In genomic region chr2:71980771-71981342, GRCm38 (mm10) we compare ENCODE assay signal across 8 mouse cellular contexts. TPM values are rescaled to one million over a fixed set of nuclear protein-coding genes. Genes with fewer than 3 reads are reported as not detected.
DNase-seq lines count a peak whose midpoint lies in the region; ATAC-seq lines count a peak whose summit lies in the region.

TSS of gene Rapgef4 (plus strand) at chr2:71981240.

- no peaks in the 10 kb centered on the region for H3K9me3 ChIP-seq in kidney, embryonic 16.5 days (ENCODE audit: low read length)
- no peaks in the 10 kb centered on the region; the same call in 1 of the 2 replicates for H3K9me3 ChIP-seq in heart, embryonic 13.5 days
- no peaks in the 10 kb centered on the region for H3K9me3 ChIP-seq in neural tube, embryonic 14.5 days (ENCODE audit: control insufficient read depth, low read length)

- no peak for DNase-seq in kidney, postnatal 25 days
- peak; percentile 43 for DNase-seq in R1 (ENCODE audit: low read depth, low spot score)
- peak; percentile 58 to 61 for DNase-seq in cerebellum, postnatal 10 days
- DNase-seq in left cerebral cortex, postnatal 14 days (ENCODE audit: low spot score in 2 of 2) = peak in 1 of 2 experiments; percentile 40

- H3K27ac ChIP-seq in kidney, embryonic 16.5 days (ENCODE audit: low read length) = no peak within 1 kb of the TSS
- H3K27ac ChIP-seq in heart, embryonic 13.5 days (replicated peaks) = no peak within 1 kb of the TSS
- no peak within 1 kb of the TSS; the same call in 1 of the 2 replicates for H3K27ac ChIP-seq in neural tube, embryonic 14.5 days (ENCODE audit: low read depth, low read length)

- H3K9ac ChIP-seq in kidney, embryonic 16.5 days (replicated peaks; ENCODE audit: low read length) = peak within 1 kb of the TSS; percentile 77
- H3K9ac ChIP-seq in heart, embryonic 13.5 days = peak within 1 kb of the TSS; percentile 83
- H3K9ac ChIP-seq in neural tube, embryonic 14.5 days (replicated peaks; ENCODE audit: low read depth, low read length) = peak within 1 kb of the TSS; percentile 73

- H3K27me3 ChIP-seq in kidney, embryonic 16.5 days (ENCODE audit: insufficient read depth, low read length) = peaks cover 10% of the 10 kb centered on the region; the same call in 1 of the 2 replicates
- peaks cover 22% of the 10 kb centered on the region for H3K27me3 ChIP-seq in heart, embryonic 13.5 days (replicated peaks)
- H3K27me3 ChIP-seq in neural tube, embryonic 14.5 days (ENCODE audit: control insufficient read depth, insufficient read depth, low read length) = no peaks in the 10 kb centered on the region

- peak within 1 kb of the TSS; percentile 69 for H3K4me3 ChIP-seq in kidney, embryonic 16.5 days (ENCODE audit: low read length)
- H3K4me3 ChIP-seq in heart, embryonic 13.5 days = peak within 1 kb of the TSS; percentile 73
- peak within 1 kb of the TSS; percentile 62 for H3K4me3 ChIP-seq in neural tube, embryonic 14.5 days (ENCODE audit: low read depth, low read length)

- H3K4me2 ChIP-seq in kidney, embryonic 16.5 days (replicated peaks; ENCODE audit: low read depth, low read length) = peak within 1 kb of the TSS; percentile 100
- peak within 1 kb of the TSS; percentile 98 for H3K4me2 ChIP-seq in heart, embryonic 13.5 days
- peak within 1 kb of the TSS; percentile 81 for H3K4me2 ChIP-seq in neural tube, embryonic 14.5 days (ENCODE audit: low read depth, low read length)

- WGBS in kidney, embryonic 16.5 days = under 1% methylated on average over 42 of the region's 52 CpGs
- 1% methylated on average over 24 of the region's 52 CpGs for WGBS in heart, embryonic 13.5 days
- WGBS in neural tube, embryonic 14.5 days = 2% methylated on average over 45 of the region's 52 CpGs

- peak; percentile 77; the same call in 1 of the 2 replicates for ATAC-seq in kidney, embryonic 16.5 days (ENCODE audit: low FRiP score, low TSS enrichment)
- no peak for ATAC-seq in heart, embryonic 13.5 days (ENCODE audit: extremely low read depth, insufficient number of reproducible peaks, low FRiP score, low TSS enrichment)
- ATAC-seq in neural tube, embryonic 14.5 days (ENCODE audit: low read depth) = peak; percentile 80
- no peak for ATAC-seq in monocyte, adult 5-6 weeks (replicated peaks; ENCODE audit: insufficient number of reproducible peaks, low FRiP score, low TSS enrichment, poor library complexity, severe bottlenecking)

- no peaks in the 10 kb centered on the region for H3K36me3 ChIP-seq in kidney, embryonic 16.5 days (ENCODE audit: insufficient read depth, low read length)
- no peaks in the 10 kb centered on the region for H3K36me3 ChIP-seq in heart, embryonic 13.5 days
- H3K36me3 ChIP-seq in neural tube, embryonic 14.5 days (ENCODE audit: control insufficient read depth, insufficient read depth, low read length) = no peaks in the 10 kb centered on the region

- intact Hi-C loops in left cerebral cortex, postnatal 14 days (cut with DNase I) = no loop called here

- H3K4me1 ChIP-seq in kidney, embryonic 16.5 days (ENCODE audit: insufficient read depth, low read length) = peaks cover 12% of the 10 kb centered on the region; the same call in 1 of the 2 replicates
- H3K4me1 ChIP-seq in heart, embryonic 13.5 days = peaks cover 10% of the 10 kb centered on the region; the same call in 1 of the 2 replicates
- 0 out of 2 replicates have a peak, but pooled peaks cover 3% of the 10 kb centered on the region for H3K4me1 ChIP-seq in neural tube, embryonic 14.5 days (ENCODE audit: control insufficient read depth, insufficient read depth, low read length)

RNA-seq across cellular contexts. Expression of gene Rapgef4, which starts in this region (rescaled TPM):
- 6.9 and 9.2 TPM in 2 replicates for polyA plus RNA-seq in kidney, embryonic 16.5 days (2015; fragmentation: Nextera tagmentation; extraction: Ambion mirVana)
- 3.6 and 4.2 TPM in 2 replicates for polyA plus RNA-seq in heart, embryonic 13.5 days (2015; fragmentation: Nextera tagmentation; extraction: Ambion mirVana)
- total RNA-seq in left cerebral cortex, postnatal 14 days (2021) = 100 to 1,000 TPM; 207 to 220 TPM
- 32.0 and 39.6 TPM in 2 replicates for polyA plus RNA-seq in neural tube, embryonic 14.5 days (2014; fragmentation: Nextera tagmentation; extraction: Ambion mirVana)
- 2.1 to 4.4 TPM (median 3.8 TPM) in 3 replicates for total RNA-seq in monocyte, adult 5-6 weeks (2017)

Comparison
In these comparisons a context has a peak if more than half of its experiments do, and no peak if none do; other contexts are left out.
1. RNA of gene Rapgef4 (total RNA-seq): 207 to 220 TPM in left cerebral cortex, postnatal 14 days; 2.1 to 4.4 TPM in monocyte, adult 5-6 weeks; every median in the first group is over 10 times any median in the second.
2. ATAC-seq: peak in kidney, embryonic 16.5 days (single experiment) and neural tube, embryonic 14.5 days (single experiment); none in heart, embryonic 13.5 days (single experiment) and monocyte, adult 5-6 weeks (single experiment).
3. DNase-seq: peak in R1 (single experiment) and cerebellum, postnatal 10 days (2 of 2); none in kidney, postnatal 25 days (0 of 2).
4. Peak in every context shown above with its lines, with median percentiles within 50 percentile points of each other: H3K4me2 ChIP-seq, H3K4me3 ChIP-seq and H3K9ac ChIP-seq.